Mouse (Mus musculus): ENCODE measurements around the gene Adamts8. TPM values are rescaled to one million over a fixed set of nuclear protein-coding genes. Genes with fewer than 3 reads are reported as not detected.

Gene Adamts8
- polyA plus RNA-seq (2015; fragmentation: Nextera tagmentation; extraction: Ambion mirVana) = 9.7 and 11.2 TPM in 2 replicates

DNA sequence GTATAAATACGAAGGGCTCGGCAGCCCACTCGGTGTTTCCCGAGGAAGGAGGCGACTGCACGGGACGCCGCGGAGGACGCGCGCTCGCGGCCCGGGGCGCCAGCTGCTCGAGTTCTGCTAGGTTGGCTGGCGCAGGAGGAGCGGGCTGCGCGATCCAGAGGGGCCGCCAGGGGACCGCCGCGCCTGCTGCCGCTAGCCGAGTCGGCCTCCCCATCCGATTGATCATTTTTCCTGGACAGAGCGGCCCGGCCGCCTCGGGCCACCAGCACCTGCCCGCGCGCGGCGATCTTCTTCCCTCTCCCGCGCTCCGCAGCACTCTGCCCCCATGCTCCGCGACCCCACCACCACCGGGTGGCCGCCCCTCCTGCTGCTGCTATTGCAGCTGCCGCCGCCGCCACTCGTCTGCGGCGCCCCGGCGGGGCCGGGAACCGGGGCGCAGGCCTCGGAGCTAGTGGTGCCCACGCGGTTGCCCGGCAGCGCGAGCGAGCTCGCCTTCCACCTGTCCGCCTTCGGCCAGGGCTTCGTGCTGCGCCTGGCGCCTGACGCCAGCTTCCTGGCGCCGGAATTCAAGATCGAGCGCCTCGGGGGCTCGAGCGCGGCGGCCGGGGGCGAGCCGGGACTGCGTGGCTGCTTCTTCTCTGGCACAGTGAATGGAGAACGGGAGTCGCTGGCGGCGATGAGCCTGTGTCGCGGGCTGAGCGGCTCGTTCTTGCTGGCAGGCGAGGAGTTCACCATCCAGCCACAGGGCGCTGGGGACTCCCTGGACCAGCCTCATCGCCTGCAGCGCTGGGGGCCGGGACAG lies at the start of gene Adamts8:
TSS of gene Adamts8 (plus strand) at position 51 of the 802 bp plus-strand sequence.
- no peak within 1 kb of the TSS for H3K27ac ChIP-seq
- peaks cover 55% of the 10 kb centered on the region for H3K27me3 ChIP-seq
- H3K4me3 ChIP-seq = peak within 1 kb of the TSS; percentile 66
- peak within 1 kb of the TSS; percentile 100 for H3K4me2 ChIP-seq
- no peaks in the 10 kb centered on the region for H3K36me3 ChIP-seq
- peak; percentile 63 for ATAC-seq (replicated peaks; ENCODE audit: insufficient number of reproducible peaks, insufficient read depth, low FRiP score, low read depth)
- H3K9me3 ChIP-seq (replicated peaks) = no peaks in the 10 kb centered on the region
- peaks cover 27% of the 10 kb centered on the region for H3K4me1 ChIP-seq (replicated peaks)
- peak within 1 kb of the TSS; percentile 54 for H3K9ac ChIP-seq
- under 1% methylated on average over 95 of the region's 96 CpGs for WGBS

DNA sequence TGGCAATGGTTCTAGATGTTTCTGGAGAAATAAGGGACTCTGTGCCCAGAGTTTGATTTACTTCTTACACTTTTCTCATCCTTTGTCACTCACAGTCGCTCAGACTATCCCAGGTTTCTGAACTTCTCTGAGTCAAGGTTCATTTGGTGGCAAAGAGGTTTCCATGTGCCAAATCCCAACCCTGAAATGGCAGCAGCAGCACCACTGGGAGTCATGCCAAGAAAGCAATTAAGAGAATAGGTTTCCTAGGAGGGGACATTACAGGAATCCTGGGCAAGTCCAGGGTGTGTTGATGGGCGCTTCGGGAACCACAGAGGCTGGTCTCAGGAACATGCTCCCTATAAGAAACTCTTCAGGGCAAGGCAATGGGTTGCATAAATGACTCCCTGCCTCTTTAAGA lies 46.7 kb upstream of the Adamts8 start:
- peak overlapping the region; percentile 81 for H3K27ac ChIP-seq
- H3K27me3 ChIP-seq = no peaks in the 10 kb centered on the region
- H3K4me3 ChIP-seq = no peak overlapping the region
- H3K9ac ChIP-seq = no peak overlapping the region
- no peaks in the 10 kb centered on the region for H3K9me3 ChIP-seq (replicated peaks)
- H3K36me3 ChIP-seq = no peaks in the 10 kb centered on the region
- H3K4me2 ChIP-seq = no peak overlapping the region
- no peak for ATAC-seq (replicated peaks; ENCODE audit: insufficient number of reproducible peaks, insufficient read depth, low FRiP score, low read depth)
- peaks cover 18% of the 10 kb centered on the region for H3K4me1 ChIP-seq (replicated peaks)
- 64% methylated on average over 3 of the region's 3 CpGs for WGBS

DNA sequence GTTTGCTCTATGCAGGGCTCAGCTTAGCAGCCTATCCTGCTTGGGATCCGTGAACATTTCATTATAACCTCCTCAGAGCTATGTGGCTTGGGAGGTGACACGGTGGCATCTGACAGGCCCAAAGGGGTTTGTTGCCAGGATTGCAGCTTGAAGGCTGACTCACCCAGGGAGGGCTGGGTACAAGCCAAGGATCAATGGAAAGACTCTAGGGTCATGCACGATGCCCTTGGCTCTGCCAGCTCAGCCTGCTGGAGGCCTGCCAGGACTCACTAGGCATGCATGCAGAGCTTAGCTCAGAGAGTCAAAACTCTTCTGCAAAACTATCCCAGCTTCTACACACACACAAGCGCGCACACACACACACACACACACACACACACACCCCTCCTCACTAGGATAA lies 45.6 kb upstream of the Adamts8 start:
- ATAC-seq (replicated peaks; ENCODE audit: insufficient number of reproducible peaks, insufficient read depth, low FRiP score, low read depth) = peak; percentile 92
- peak overlapping the region; percentile 81 for H3K27ac ChIP-seq
- H3K9me3 ChIP-seq (replicated peaks) = no peaks in the 10 kb centered on the region
- WGBS = 44% methylated on average over 5 of the region's 5 CpGs
- peaks cover 7% of the 10 kb centered on the region; the same call in 1 of the 2 replicates for H3K36me3 ChIP-seq
- no peak overlapping the region for H3K4me2 ChIP-seq
- no peak overlapping the region for H3K4me3 ChIP-seq
- H3K4me1 ChIP-seq (replicated peaks) = peaks cover 18% of the 10 kb centered on the region
- no peaks in the 10 kb centered on the region for H3K27me3 ChIP-seq
- no peak overlapping the region for H3K9ac ChIP-seq

DNA sequence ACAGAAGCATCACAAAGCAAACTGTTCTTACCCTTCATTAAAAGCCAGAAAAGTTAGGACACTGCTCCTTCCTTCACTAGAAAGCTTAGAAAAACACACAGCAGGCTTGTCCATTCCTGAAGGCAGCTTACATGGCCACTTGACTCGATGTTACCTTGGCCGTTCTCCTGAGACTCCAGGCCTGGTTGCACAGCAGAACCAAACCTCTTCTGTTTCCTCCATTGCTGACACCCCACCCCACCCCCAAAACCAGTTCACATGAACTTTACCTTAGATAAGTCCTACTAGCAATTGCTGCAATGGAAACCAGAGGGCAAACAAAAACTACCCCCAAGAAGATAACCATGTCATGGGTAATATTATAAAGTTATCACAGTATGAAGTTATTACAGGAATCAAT lies 45.2 kb upstream of the Adamts8 start:
- Histone ChIP-seq H3K9ac (no peak overlapping the region), H3K27me3 (no peaks in the 10 kb centered on the region), H3K27ac (peak overlapping the region; percentile 81), H3K4me2 (no peak overlapping the region), H3K9me3 (replicated peaks) (no peaks in the 10 kb centered on the region), H3K4me1 (replicated peaks) (peaks cover 18% of the 10 kb centered on the region), H3K4me3 (no peak overlapping the region), H3K36me3 (peaks cover 12% of the 10 kb centered on the region; the same call in 1 of the 2 replicates)
- WGBS = 65% methylated on average over 2 of the region's 2 CpGs
- no peak for ATAC-seq (replicated peaks; ENCODE audit: insufficient number of reproducible peaks, insufficient read depth, low FRiP score, low read depth)

DNA sequence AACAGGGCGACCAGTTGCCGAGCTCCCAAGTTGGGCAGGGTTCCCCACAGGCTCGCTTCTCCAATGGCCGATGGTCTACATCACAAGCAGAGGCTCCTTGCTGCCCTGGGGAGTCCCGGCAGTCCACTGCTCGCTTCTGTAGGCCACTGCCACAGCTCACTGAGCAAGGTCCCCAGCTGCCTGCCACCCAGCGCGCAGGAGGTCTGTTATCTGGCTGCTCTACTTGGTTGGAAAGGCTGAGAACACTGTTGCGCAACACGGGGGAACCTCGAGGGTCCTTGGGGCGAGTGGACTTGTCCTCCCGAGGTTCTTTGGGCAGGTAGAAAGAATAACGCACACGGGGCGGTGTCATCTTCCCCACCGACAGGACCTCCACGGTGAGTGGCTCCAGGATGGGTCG lies 40.2 kb upstream of the Adamts8 start:
- peaks cover 7% of the 10 kb centered on the region; the same call in 1 of the 2 replicates for H3K4me1 ChIP-seq (replicated peaks)
- H3K4me3 ChIP-seq = no peak overlapping the region
- no peak overlapping the region for H3K9ac ChIP-seq
- H3K27me3 ChIP-seq = no peaks in the 10 kb centered on the region
- peaks cover 32% of the 10 kb centered on the region; the same call in 1 of the 2 replicates for H3K36me3 ChIP-seq
- WGBS = 90% methylated on average over 19 of the region's 19 CpGs
- H3K4me2 ChIP-seq = no peak overlapping the region
- no peak overlapping the region for H3K27ac ChIP-seq
- H3K9me3 ChIP-seq (replicated peaks) = no peaks in the 10 kb centered on the region
- ATAC-seq (replicated peaks; ENCODE audit: insufficient number of reproducible peaks, insufficient read depth, low FRiP score, low read depth) = no peak

DNA sequence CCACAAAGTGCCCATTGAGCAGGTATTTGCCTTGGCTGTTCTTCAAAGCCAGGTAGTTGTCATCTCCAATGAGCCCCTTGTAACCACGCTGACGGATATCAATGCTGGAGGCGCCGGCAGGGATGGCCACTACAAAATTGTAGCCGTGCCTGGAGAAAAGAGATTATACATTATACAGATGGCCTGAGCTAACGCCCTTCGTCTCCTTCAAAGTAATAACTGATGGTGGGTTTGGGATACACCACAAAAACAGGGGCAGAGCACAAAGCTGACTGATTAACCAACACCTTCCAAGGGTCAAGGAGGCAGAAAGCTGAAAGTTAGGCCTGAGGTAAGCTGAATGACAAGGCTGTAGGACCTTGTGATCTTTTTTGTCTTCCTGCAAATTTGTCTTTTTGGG lies 39.7 kb upstream of the Adamts8 start:
- Histone ChIP-seq H3K9me3 (replicated peaks) (no peaks in the 10 kb centered on the region), H3K27me3 (no peaks in the 10 kb centered on the region), H3K4me2 (no peak overlapping the region), H3K9ac (no peak overlapping the region), H3K36me3 (peaks cover 32% of the 10 kb centered on the region; the same call in 1 of the 2 replicates), H3K4me1 (replicated peaks) (0 out of 2 replicates have a peak, but pooled peaks cover 4% of the 10 kb centered on the region), H3K4me3 (no peak overlapping the region), H3K27ac (no peak overlapping the region)
- ATAC-seq (replicated peaks; ENCODE audit: insufficient number of reproducible peaks, insufficient read depth, low FRiP score, low read depth) = no peak
- 92% methylated on average over 7 of the region's 7 CpGs for WGBS

DNA sequence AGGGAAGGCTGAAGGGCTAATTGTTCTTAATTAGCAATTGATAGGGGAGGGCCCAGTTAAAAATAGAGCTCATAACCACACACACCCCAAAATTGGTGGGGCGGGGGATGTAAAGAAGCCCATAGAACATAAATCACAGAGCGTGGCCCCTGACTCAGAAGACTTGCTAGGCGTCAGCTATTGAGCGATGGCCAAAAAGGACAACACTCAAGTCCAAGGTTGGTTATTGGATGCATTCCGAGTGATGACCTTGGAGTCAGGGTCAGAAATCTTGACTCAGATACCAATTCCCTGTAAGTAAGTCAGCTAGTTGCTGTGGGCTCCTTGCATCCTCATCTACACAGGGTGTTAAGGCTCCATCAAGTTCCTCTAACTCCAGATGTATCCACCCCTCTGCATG lies 39.1 kb upstream of the Adamts8 start:
- Histone ChIP-seq H3K36me3 (peaks cover 32% of the 10 kb centered on the region; the same call in 1 of the 2 replicates), H3K27me3 (no peaks in the 10 kb centered on the region), H3K4me3 (no peak overlapping the region), H3K27ac (no peak overlapping the region), H3K4me2 (no peak overlapping the region), H3K9ac (no peak overlapping the region), H3K4me1 (replicated peaks) (0 out of 2 replicates have a peak, but pooled peaks cover 5% of the 10 kb centered on the region), H3K9me3 (replicated peaks) (no peaks in the 10 kb centered on the region)
- 93% methylated on average over 5 of the region's 5 CpGs for WGBS
- no peak for ATAC-seq (replicated peaks; ENCODE audit: insufficient number of reproducible peaks, insufficient read depth, low FRiP score, low read depth)

DNA sequence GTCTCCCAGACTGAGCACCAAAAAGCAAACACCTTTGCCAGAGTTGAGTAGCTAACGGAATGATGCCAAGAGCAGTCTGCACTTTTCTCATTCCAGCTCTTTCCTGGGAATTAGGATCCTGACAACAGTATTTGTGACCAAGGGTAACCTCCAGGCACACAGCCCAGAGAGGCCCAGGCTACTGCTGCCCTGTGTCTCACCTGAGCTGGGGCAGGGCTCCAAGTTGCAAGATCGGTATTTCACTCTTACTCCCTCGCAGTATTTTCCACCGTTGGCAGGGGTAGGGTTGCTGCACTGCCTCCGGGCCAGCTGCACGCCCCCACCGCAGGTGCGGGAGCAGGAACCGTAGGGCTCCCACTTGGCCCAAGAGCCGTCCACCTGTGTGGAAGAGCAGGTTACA lies 36.5 kb upstream of the Adamts8 start:
- no peak overlapping the region for H3K9ac ChIP-seq
- H3K27me3 ChIP-seq = no peaks in the 10 kb centered on the region
- H3K4me2 ChIP-seq = no peak overlapping the region
- no peak overlapping the region for H3K27ac ChIP-seq
- 78% methylated on average over 10 of the region's 10 CpGs for WGBS
- peaks cover 32% of the 10 kb centered on the region; the same call in 1 of the 2 replicates for H3K36me3 ChIP-seq
- H3K4me1 ChIP-seq (replicated peaks) = 0 out of 2 replicates have a peak, but pooled peaks cover 5% of the 10 kb centered on the region
- ATAC-seq (replicated peaks; ENCODE audit: insufficient number of reproducible peaks, insufficient read depth, low FRiP score, low read depth) = no peak
- no peaks in the 10 kb centered on the region for H3K9me3 ChIP-seq (replicated peaks)
- H3K4me3 ChIP-seq = no peak overlapping the region

DNA sequence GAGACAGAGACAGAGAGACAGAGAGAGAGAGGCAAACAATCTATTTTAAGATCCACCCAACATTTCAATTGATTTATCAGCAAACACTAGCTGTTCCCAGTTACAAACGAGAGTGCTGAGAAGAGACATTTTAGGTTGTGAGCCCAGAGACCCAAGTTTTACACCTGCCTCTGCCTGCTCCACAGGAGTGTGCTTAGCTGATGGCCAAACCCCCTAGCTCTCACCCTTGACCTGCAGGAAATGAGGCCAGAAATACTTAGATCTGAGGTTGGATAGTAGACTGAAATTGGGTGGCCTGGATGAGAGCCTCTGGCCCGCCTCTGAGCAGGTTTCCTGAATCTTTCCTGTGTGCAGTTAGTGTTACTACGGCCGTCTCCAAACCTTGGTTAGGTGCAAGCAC lies 35.9 kb upstream of the Adamts8 start:
- Histone ChIP-seq H3K9ac (no peak overlapping the region), H3K27me3 (no peaks in the 10 kb centered on the region), H3K4me2 (no peak overlapping the region), H3K36me3 (peaks cover 27% of the 10 kb centered on the region; the same call in 1 of the 2 replicates), H3K4me1 (replicated peaks) (0 out of 2 replicates have a peak, but pooled peaks cover 5% of the 10 kb centered on the region), H3K27ac (no peak overlapping the region), H3K4me3 (no peak overlapping the region), H3K9me3 (replicated peaks) (no peaks in the 10 kb centered on the region)
- 82% methylated on average over 4 of the region's 4 CpGs for WGBS
- ATAC-seq (replicated peaks; ENCODE audit: insufficient number of reproducible peaks, insufficient read depth, low FRiP score, low read depth) = no peak

DNA sequence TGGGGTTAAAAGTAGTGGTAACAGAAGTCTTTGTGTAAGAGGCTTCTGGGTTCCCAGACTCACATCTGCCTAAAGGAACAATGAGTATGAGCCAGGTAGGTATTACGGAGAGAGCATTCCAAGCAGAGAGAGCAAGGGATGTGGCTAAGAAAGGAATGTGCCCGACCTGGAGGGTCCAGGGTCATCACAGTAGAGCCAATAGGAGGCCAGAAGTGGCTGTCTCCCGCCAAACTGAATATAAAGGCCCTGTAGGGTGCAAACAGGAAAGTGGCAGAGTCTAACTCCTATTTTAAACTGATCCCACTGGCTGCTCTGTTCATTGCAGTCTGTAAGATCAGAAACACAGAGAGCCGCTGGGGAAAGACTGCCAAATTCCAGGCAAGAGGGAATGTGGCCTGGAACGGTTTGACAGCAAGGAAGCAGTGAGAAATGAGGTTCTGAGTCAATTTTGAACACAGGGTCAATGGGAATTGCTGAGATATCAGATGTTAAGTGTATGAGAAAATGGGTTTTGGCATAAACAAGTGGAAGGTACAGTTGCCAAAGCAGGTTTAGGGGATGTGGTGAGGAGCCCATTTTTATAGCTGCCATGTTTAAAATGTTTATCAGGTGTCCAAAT lies 34.6 kb upstream of the Adamts8 start:
- Histone ChIP-seq H3K4me1 (replicated peaks) (0 out of 2 replicates have a peak, but pooled peaks cover 5% of the 10 kb centered on the region), H3K4me3 (no peak overlapping the region), H3K9me3 (replicated peaks) (no peaks in the 10 kb centered on the region), H3K36me3 (peaks cover 17% of the 10 kb centered on the region; the same call in 1 of the 2 replicates), H3K4me2 (no peak overlapping the region), H3K9ac (no peak overlapping the region), H3K27me3 (no peaks in the 10 kb centered on the region), H3K27ac (no peak overlapping the region)
- ATAC-seq (replicated peaks; ENCODE audit: insufficient number of reproducible peaks, insufficient read depth, low FRiP score, low read depth) = no peak
- WGBS = 47% methylated on average over 5 of the region's 5 CpGs

DNA sequence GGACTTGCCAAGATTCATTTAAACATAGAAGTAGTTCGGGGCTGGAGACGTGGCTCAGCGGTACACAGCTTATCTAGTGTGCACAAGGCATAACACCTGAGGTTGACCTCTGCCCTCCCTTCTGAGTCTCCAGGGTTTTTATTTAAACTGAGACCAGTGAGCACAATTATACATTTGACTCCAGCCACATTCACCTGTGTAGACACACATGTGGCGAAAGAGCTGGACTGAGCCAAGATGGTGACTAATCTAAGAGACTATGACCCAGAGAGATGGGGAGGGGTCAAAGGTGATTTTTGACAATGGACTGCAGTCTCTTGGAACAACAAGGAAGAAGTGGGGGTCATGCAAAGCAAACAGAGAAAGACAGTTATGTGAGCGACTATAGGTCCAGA lies 34.1 kb upstream of the Adamts8 start:
- no peak overlapping the region for H3K4me3 ChIP-seq
- no peak overlapping the region for H3K9ac ChIP-seq
- H3K27me3 ChIP-seq = no peaks in the 10 kb centered on the region
- no peak overlapping the region for H3K4me2 ChIP-seq
- H3K27ac ChIP-seq = no peak overlapping the region
- H3K36me3 ChIP-seq = peaks cover 16% of the 10 kb centered on the region; the same call in 1 of the 2 replicates
- H3K4me1 ChIP-seq (replicated peaks) = 0 out of 2 replicates have a peak, but pooled peaks cover 5% of the 10 kb centered on the region
- WGBS = 74% methylated on average over 5 of the region's 5 CpGs
- ATAC-seq (replicated peaks; ENCODE audit: insufficient number of reproducible peaks, insufficient read depth, low FRiP score, low read depth) = no peak
- H3K9me3 ChIP-seq (replicated peaks) = no peaks in the 10 kb centered on the region

All from heart, embryonic 15.5 days (tissue).